Mouse (Mus musculus) sigmoid colon, adult 10 weeks (tissue): ENCODE measurements around the gene Rab33b. TPM values are rescaled to one million over a fixed set of nuclear protein-coding genes. Genes with fewer than 3 reads are reported as not detected.

Experiments used
- polyA plus RNA-seq: library from polyadenylated mRNA; stranded (reverse); fragments of 350-450 nt; fragmentation: Illumina TruSeq; extraction: RNeasy Lipid Tissue Mini Kit (QIAGEN cat#74804); gene quantifications from one replicate; pipeline ENCODE4 v1.2.3, GENCODE M21; 2014; ENCODE audit warnings: low read depth, low replicate concordance

Rab33b gene
- 29.6 TPM for polyA plus RNA-seq

DNA sequence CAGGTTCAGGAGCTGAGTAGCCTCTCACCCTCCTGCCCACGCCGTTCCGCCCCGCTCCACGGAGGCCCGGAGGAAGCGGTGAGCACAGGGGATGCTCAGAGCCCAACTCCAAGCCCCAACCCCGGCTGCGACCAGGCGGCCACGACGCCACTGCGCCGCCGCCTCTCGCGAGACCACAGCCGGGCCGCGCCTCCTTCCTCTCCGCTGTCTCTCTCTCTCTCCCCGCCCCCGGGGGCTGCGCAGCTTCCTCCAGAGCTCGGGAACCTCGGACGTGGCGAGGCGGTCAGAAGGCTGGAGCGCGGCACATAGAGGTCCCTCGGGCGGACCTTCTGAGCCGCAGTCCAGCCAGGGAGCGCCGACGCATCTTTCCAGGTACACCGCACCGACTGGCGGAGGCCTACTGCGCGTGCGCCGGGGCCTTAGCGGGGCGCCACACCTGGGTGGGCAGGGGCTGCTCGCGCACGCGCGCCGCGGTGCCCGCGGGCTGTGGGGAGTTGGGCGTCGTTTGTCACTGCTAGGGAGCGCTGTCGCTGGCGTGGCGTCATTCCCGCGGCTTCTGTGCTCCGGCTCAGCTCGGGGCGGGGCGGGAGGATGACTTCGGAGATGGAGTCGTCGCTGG is at the start of gene Rab33b:
Gene Rab33b (plus strand): TSS at position 180 of the 619 bp plus-strand sequence.

Other genes starting within 250 kb of the Rab33b start
- gene Elf2, start 143.3 kb upstream of the Rab33b start, polyA plus RNA-seq = 66.0 TPM
- 1.2 TPM for gene Mgarp, start 87.2 kb upstream of the Rab33b start, polyA plus RNA-seq
- gene Ndufc1, start 74.9 kb upstream of the Rab33b start, polyA plus RNA-seq = 451 TPM
- 190 TPM for gene Naa15, start 68.8 kb upstream of the Rab33b start, polyA plus RNA-seq
- gene Setd7, start 77.0 kb downstream of the Rab33b start, polyA plus RNA-seq = 66.9 TPM
- gene Mgst2, start 176.4 kb downstream of the Rab33b start, polyA plus RNA-seq = 217 TPM